Mouse (Mus musculus) embryonic facial prominence, embryonic 15.5 days (tissue): ENCODE measurements around the gene Il9. TPM values are rescaled to one million over a fixed set of nuclear protein-coding genes. Genes with fewer than 3 reads are reported as not detected.
A peak's percentile ranks its signal among the peaks of the same experiment; 100 is the strongest.

Experiments
- ATAC-seq: fragments of 200-750 bp; cut with Nextera tagmentation; 2 replicates; pipeline ENCODE4 v1.8.0; 2017; ENCODE audit warnings: low read depth, moderate TSS enrichment; ENCODE audit not compliant: insufficient number of reproducible peaks, low FRiP score, low TSS enrichment
- H3K27ac ChIP-seq: fragments of 300-500 bp; sonication (generic); replicated peaks from 2 replicates; pipeline ENCODE4 v1.5.1; 2015; ENCODE audit warnings: mild to moderate bottlenecking, inconsistent platforms
- H3K27me3 ChIP-seq: fragments of 300-500 bp; sonication (generic); 2 replicates; pipeline ENCODE4 v1.6.1; 2015; ENCODE audit warnings: inconsistent platforms
- H3K36me3 ChIP-seq: fragments of 300-500 bp; sonication (generic); 2 replicates; pipeline ENCODE4 v1.6.1; 2015; ENCODE audit warnings: mild to moderate bottlenecking, inconsistent platforms
- H3K4me1 ChIP-seq: fragments of 300-500 bp; sonication (generic); 2 replicates; pipeline ENCODE4 v1.6.1; 2015; ENCODE audit warnings: inconsistent platforms
- H3K4me2 ChIP-seq: fragments of 300-500 bp; sonication (generic); replicated peaks from 2 replicates; pipeline ENCODE4 v1.6.1; 2015; ENCODE audit warnings: mild to moderate bottlenecking, inconsistent platforms
- H3K4me3 ChIP-seq: fragments of 300-500 bp; sonication (generic); replicated peaks from 2 replicates; pipeline ENCODE4 v1.5.1; 2015; ENCODE audit warnings: mild to moderate bottlenecking, inconsistent platforms
- H3K9ac ChIP-seq: fragments of 300-500 bp; sonication (generic); 2 replicates; pipeline ENCODE4 v1.6.1; 2015; ENCODE audit warnings: inconsistent platforms
- H3K9me3 ChIP-seq: fragments of 300-500 bp; sonication (generic); replicated peaks from 2 replicates; pipeline ENCODE4 v1.6.1; 2016; ENCODE audit warnings: inconsistent platforms
- WGBS: fragments of 180-500 bp; shearing (Covaris S2); methylation state at CpG from one replicate; pipeline ENCODE4 v1.1.7; 2015; 5-methylcytosine and 5-hydroxymethylcytosine counted together
- polyA plus RNA-seq: library from polyadenylated mRNA; unstranded; fragments of >200 nt; fragmentation: Nextera tagmentation; extraction: Ambion mirVana; gene quantifications from 2 replicates; pipeline ENCODE4 v1.2.1, GENCODE M21; 2015

Il9 gene
- polyA plus RNA-seq, 1 experiment from 2014 or later = not detected

- Histone ChIP-seq H3K36me3 (no peaks in the 10 kb centered on the region), H3K4me1 (peaks cover 5% of the 10 kb centered on the region; the same call in 1 of the 2 replicates), H3K27me3 (peaks cover 24% of the 10 kb centered on the region), H3K9me3 (no peaks in the 10 kb centered on the region), H3K4me3 (no peak overlapping the region), H3K9ac (no peak overlapping the region), H3K4me2 (no peak overlapping the region), H3K27ac (no peak overlapping the region)
- no peak for ATAC-seq
- 69% methylated on average over 7 of the region's 7 CpGs for WGBS
Observed at GRCm38 (mm10) chr13:56443411-56443810, 38.6 kb downstream of the Il9 start.

GRCm38 (mm10) chr13:56438211-56439075 lies 43.6 kb downstream of the Il9 start, which contains the start of gene Slc25a48:
Gene Slc25a48 (plus strand): TSS chr13:56438355.
- WGBS = 3% methylated on average over 51 of the region's 51 CpGs

GRCm38 (mm10) chr13:56435615-56436287 lies 46.3 kb downstream of the Il9 start:
- Histone ChIP-seq H3K4me1 (peaks cover 29% of the 10 kb centered on the region), H3K4me3 (no peak overlapping the region), H3K36me3 (no peaks in the 10 kb centered on the region), H3K9me3 (no peaks in the 10 kb centered on the region), H3K4me2 (no peak overlapping the region), H3K9ac (no peak overlapping the region), H3K27ac (no peak overlapping the region), H3K27me3 (peaks cover 52% of the 10 kb centered on the region)
- ATAC-seq = no peak
- 53% methylated on average over 10 of the region's 10 CpGs for WGBS

More at GRCm38 (mm10) chr13:56438211-56439075, 43.6 kb downstream of the Il9 start, which contains the start of gene Slc25a48:
- Histone ChIP-seq H3K4me2 (peak within 1 kb of the TSS; percentile 84), H3K9ac (no peak within 1 kb of the TSS), H3K27me3 (peaks cover 53% of the 10 kb centered on the region), H3K4me1 (peaks cover 20% of the 10 kb centered on the region), H3K36me3 (no peaks in the 10 kb centered on the region), H3K9me3 (no peaks in the 10 kb centered on the region), H3K4me3 (peak within 1 kb of the TSS; percentile 36), H3K27ac (no peak within 1 kb of the TSS)
- ATAC-seq = no peak

- peaks cover 30% of the 10 kb centered on the region for H3K4me1 ChIP-seq
- no peak overlapping the region for H3K9ac ChIP-seq
- no peak overlapping the region for H3K4me3 ChIP-seq
- no peak overlapping the region for H3K4me2 ChIP-seq
- H3K27me3 ChIP-seq = peaks cover 38% of the 10 kb centered on the region
- H3K36me3 ChIP-seq = no peaks in the 10 kb centered on the region
- ATAC-seq = no peak
- no peaks in the 10 kb centered on the region for H3K9me3 ChIP-seq
- no peak overlapping the region for H3K27ac ChIP-seq
- WGBS = 77% methylated on average over 9 of the region's 9 CpGs
Observed at GRCm38 (mm10) chr13:56434311-56434751, 47.7 kb downstream of the Il9 start.

GRCm38 (mm10) chr13:56433466-56433865 lies 48.6 kb downstream of the Il9 start:
- H3K4me1 ChIP-seq = peaks cover 32% of the 10 kb centered on the region
- H3K9me3 ChIP-seq = no peaks in the 10 kb centered on the region
- no peak overlapping the region; the same call in 1 of the 2 replicates for H3K4me2 ChIP-seq
- 13% methylated on average over 10 of the region's 10 CpGs for WGBS
- H3K27ac ChIP-seq = no peak overlapping the region
- ATAC-seq = no peak
- H3K9ac ChIP-seq = no peak overlapping the region
- H3K4me3 ChIP-seq = no peak overlapping the region; the same call in 1 of the 2 replicates
- H3K36me3 ChIP-seq = no peaks in the 10 kb centered on the region
- peaks cover 30% of the 10 kb centered on the region for H3K27me3 ChIP-seq

- Histone ChIP-seq H3K36me3 (no peaks in the 10 kb centered on the region), H3K9me3 (no peaks in the 10 kb centered on the region), H3K4me2 (no peak overlapping the region), H3K27ac (no peak overlapping the region), H3K9ac (no peak overlapping the region), H3K4me1 (peaks cover 24% of the 10 kb centered on the region), H3K4me3 (no peak overlapping the region), H3K27me3 (peaks cover 20% of the 10 kb centered on the region)
- no peak for ATAC-seq
- whole genome bisulfite sequencing = 89% methylated on average over 11 of the region's 12 CpGs
Observed at GRCm38 (mm10) chr13:56432496-56432895, 49.5 kb downstream of the Il9 start.

Other genes with a start within 250 kb of the Il9 start
- 1.8 and 3.1 TPM in 2 replicates for gene Neurog1, start 230.1 kb downstream of the Il9 start, polyA plus RNA-seq
- gene Cxcl14, start 185.7 kb downstream of the Il9 start, polyA plus RNA-seq = 459 and 487 TPM in 2 replicates
- 0.09 and 0.20 TPM in 2 replicates for gene Gm3045, start 55.7 kb downstream of the Il9 start, polyA plus RNA-seq
- gene Slc25a48, start 43.9 kb downstream of the Il9 start, polyA plus RNA-seq = 1.2 and 1.3 TPM in 2 replicates
- 2.1 and 2.4 TPM in 2 replicates for gene Fbxl21, start 40.2 kb upstream of the Il9 start, polyA plus RNA-seq
- not detected in 2 replicates for gene Lect2, start 66.3 kb upstream of the Il9 start, polyA plus RNA-seq
- 64.4 and 68.3 TPM in 2 replicates for gene Tgfbi, start 127.3 kb upstream of the Il9 start, polyA plus RNA-seq
- 31.7 and 32.1 TPM in 2 replicates for gene Smad5, start 220.8 kb upstream of the Il9 start, polyA plus RNA-seq